Mouse (Mus musculus) urinary bladder, postnatal 10 days (tissue): ENCODE measurements around the gene Sapcd1.

Source experiments
- DNase-seq: peaks from one replicate; pipeline ENCODE4 v3.0.0; 2022; ENCODE audit warnings: low spot score

Gene Sapcd1

GRCm38 (mm10) chr17:35027277-35028068 lies at the start of gene Sapcd1:
TSS of gene Sapcd1 (minus strand) at chr17:35028016.
- DNase-seq = no peak

- no peak for DNase-seq
Measured at GRCm38 (mm10) chr17:35077285-35077684, 49.5 kb upstream of the Sapcd1 start.

GRCm38 (mm10) chr17:35076507-35077176 lies 48.8 kb upstream of the Sapcd1 start, which contains the start of gene Ly6g6e:
TSS of gene Ly6g6e (plus strand) at chr17:35076902.
- no peak for DNase-seq

- no peak for DNase-seq
Measured at GRCm38 (mm10) chr17:35074097-35074496, 46.3 kb upstream of the Sapcd1 start.

- DNase-seq = no peak
Measured at GRCm38 (mm10) chr17:35071454-35071853, 43.6 kb upstream of the Sapcd1 start.

GRCm38 (mm10) chr17:35070556-35071229 lies 42.9 kb upstream of the Sapcd1 start:
- DNase-seq = no peak

- no peak for DNase-seq
Measured at GRCm38 (mm10) chr17:35068213-35068914, 40.5 kb upstream of the Sapcd1 start.

- DNase-seq = no peak
Measured at GRCm38 (mm10) chr17:35066084-35066483, 38.3 kb upstream of the Sapcd1 start, which contains the start of gene Mpig6b. TSS of gene Mpig6b (minus strand) at chr17:35066184.

GRCm38 (mm10) chr17:35064951-35065947 lies 37.4 kb upstream of the Sapcd1 start, which contains the start of gene Ly6g6c:
TSS of gene Ly6g6c (plus strand) at chr17:35065388.
- DNase-seq = no peak

GRCm38 (mm10) chr17:35064378-35064877 lies 36.6 kb upstream of the Sapcd1 start:
- no peak for DNase-seq

- DNase-seq = no peak
Measured at GRCm38 (mm10) chr17:35063466-35063865, 35.6 kb upstream of the Sapcd1 start.

GRCm38 (mm10) chr17:35061299-35061698 lies 33.5 kb upstream of the Sapcd1 start:
- DNase-seq = no peak

GRCm38 (mm10) chr17:35060737-35061297 lies 33.0 kb upstream of the Sapcd1 start:
- no peak for DNase-seq

GRCm38 (mm10) chr17:35060071-35060470 lies 32.3 kb upstream of the Sapcd1 start:
- no peak for DNase-seq

- DNase-seq = peak; percentile 62
Measured at GRCm38 (mm10) chr17:35058911-35059892, 31.4 kb upstream of the Sapcd1 start, which contains the start of gene Ddah2. TSS of gene Ddah2 (plus strand) at chr17:35059035.

GRCm38 (mm10) chr17:35058316-35058715 lies 30.5 kb upstream of the Sapcd1 start:
- DNase-seq = no peak

GRCm38 (mm10) chr17:35057090-35057489 lies 29.3 kb upstream of the Sapcd1 start:
- DNase-seq = no peak

- no peak for DNase-seq
Measured at GRCm38 (mm10) chr17:35055691-35056495, 28.1 kb upstream of the Sapcd1 start.
